Mouse (Mus musculus): ENCODE measurements around the gene Shld2. TPM values are rescaled to one million over a fixed set of nuclear protein-coding genes. Genes with fewer than 3 reads are reported as not detected.
A peak's percentile ranks its signal among the peaks of the same experiment; 100 is the strongest.
"Not testable (repeated sequence)": the region's sequence is repeated elsewhere in the genome, so short reads cannot be mapped to it uniquely, and the experiment has no call there.

Shld2 gene
- polyA plus RNA-seq, 1 experiment from 2014 or later, result 5.9 TPM

DNA sequence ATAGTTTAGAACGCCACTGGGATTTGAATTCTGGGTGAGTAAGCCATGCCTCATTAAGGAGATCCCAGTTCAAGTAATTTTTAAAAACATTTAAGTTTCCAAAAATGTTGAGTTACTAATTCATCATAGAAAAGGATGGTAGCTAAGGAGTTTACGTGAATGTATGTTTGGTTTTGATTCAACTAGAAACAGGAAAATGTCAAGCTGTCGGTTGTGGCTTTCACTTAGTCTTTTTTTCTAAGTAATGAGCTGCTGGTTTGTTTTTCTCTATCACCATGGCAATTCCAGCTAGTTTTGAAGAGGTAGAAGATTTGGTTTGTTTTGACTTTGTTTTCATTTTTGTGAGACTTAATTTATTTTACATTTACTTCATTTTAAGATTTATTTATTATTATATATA, 7.1 kb upstream of the Shld2 start:
- Histone ChIP-seq H3K27ac (replicated peaks) (no peak overlapping the region), H3K36me3 (peaks cover 41% of the 10 kb centered on the region), H3K9me3 (no peaks in the 10 kb centered on the region), H3K4me1 (peaks cover 14% of the 10 kb centered on the region), H3K27me3 (replicated peaks) (no peaks in the 10 kb centered on the region), H3K9ac (no peak overlapping the region), H3K4me2 (no peak overlapping the region), H3K4me3 (no peak overlapping the region)
- 85% methylated on average over 3 of the region's 3 CpGs for WGBS
- no peak for ATAC-seq (ENCODE audit: extremely low read depth, insufficient number of reproducible peaks, low FRiP score, low TSS enrichment)

DNA sequence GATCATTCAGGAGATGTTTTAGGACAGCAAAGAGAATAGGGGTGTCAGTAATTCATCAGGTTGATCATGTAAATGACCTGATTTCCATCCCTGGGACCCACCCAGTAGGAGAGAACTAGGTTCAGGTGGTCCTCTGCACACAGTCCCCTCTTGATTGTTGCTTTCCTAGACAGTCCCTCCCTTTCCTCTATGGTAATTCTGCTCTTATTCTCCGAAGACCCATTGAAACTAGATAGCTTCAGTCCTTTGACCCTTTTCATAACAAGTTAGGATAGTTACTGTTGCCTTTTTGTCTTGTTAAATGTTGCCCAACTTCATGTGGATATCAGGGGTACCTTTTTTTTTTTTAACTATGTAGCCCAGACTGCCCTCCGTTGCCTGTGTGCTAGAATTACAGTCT, 6.1 kb upstream of the Shld2 start:
- no peak overlapping the region for H3K27ac ChIP-seq (replicated peaks)
- ATAC-seq (ENCODE audit: extremely low read depth, insufficient number of reproducible peaks, low FRiP score, low TSS enrichment), result no peak
- H3K4me2 ChIP-seq, result no peak overlapping the region
- no peaks in the 10 kb centered on the region for H3K9me3 ChIP-seq
- 93% methylated on average over 2 of the region's 2 CpGs for WGBS
- H3K27me3 ChIP-seq (replicated peaks), result no peaks in the 10 kb centered on the region
- no peak overlapping the region for H3K4me3 ChIP-seq
- H3K36me3 ChIP-seq, result peaks cover 36% of the 10 kb centered on the region
- peaks cover 23% of the 10 kb centered on the region for H3K4me1 ChIP-seq
- no peak overlapping the region for H3K9ac ChIP-seq

DNA sequence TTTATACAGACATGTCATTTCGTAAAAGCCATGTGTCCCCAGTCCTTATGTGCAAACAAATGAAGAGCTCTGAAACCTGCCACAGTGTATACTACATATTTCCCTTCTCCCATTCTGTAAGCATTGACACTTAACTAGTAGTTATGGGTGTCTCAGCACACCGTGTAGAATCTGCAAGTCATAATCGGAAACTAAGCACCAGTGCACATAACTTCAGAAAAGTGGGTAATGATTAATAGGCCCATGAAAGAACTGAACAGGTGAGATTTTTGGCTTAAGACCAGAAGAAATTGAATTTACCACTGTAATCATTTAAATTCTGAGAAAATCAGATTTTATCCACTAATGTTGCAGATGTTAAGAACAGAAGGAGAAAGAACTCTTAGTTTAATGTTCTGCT, 4.5 kb upstream of the Shld2 start:
- Histone ChIP-seq H3K4me1 (peaks cover 24% of the 10 kb centered on the region), H3K9ac (no peak overlapping the region), H3K9me3 (no peaks in the 10 kb centered on the region), H3K36me3 (peaks cover 23% of the 10 kb centered on the region), H3K4me3 (no peak overlapping the region), H3K27me3 (replicated peaks) (no peaks in the 10 kb centered on the region), H3K27ac (replicated peaks) (no peak overlapping the region), H3K4me2 (no peak overlapping the region)
- 85% methylated on average over 3 of the region's 3 CpGs for WGBS
- no peak for ATAC-seq (ENCODE audit: extremely low read depth, insufficient number of reproducible peaks, low FRiP score, low TSS enrichment)

DNA sequence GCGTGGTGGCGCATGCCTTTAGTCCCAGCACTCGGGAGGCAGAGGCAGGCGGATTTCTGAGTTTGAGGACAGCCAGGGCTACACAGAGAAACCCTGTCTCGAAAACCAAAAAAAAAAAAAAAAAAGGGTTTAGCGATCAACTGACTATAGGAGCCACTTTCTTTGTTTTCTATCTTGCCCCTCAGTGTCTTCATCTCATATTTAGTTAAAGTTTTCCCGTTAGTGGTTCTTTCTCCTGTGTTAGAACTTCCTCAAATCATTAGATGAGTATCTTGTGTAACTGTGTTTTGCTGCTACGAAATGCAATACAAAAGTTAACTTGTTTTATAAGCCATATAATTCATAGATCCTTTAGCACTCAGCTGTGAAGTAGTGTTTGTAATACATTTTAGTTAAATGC, 4.1 kb upstream of the Shld2 start:
- Histone ChIP-seq H3K4me1 (peaks cover 28% of the 10 kb centered on the region), H3K36me3 (peaks cover 19% of the 10 kb centered on the region)
- not testable (repeated sequence) for H3K27ac ChIP-seq (replicated peaks); H3K27me3 ChIP-seq (replicated peaks); H3K4me2 ChIP-seq; H3K9ac ChIP-seq; H3K9me3 ChIP-seq; H3K4me3 ChIP-seq; ATAC-seq (ENCODE audit: extremely low read depth, insufficient number of reproducible peaks, low FRiP score, low TSS enrichment)
- 84% methylated on average over 8 of the region's 8 CpGs for WGBS

DNA sequence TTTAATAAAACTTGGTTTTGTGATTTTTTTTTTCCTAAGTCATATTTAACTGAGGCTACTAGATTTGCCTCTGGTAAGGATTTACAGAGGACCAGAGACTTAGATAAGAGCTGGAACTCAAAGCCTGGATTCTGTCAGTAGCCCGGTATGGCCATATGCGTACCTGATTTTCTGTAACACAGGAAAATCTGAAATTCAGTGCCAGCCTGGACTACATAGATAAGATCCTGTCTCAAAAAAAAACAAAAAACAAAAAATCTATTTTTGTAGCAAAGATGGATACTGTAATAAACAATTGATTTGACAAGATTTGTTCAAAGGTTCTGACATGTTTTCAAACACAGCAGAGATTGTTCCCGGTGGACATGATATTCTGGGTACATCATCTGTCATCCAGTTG, 3.3 kb upstream of the Shld2 start:
- H3K4me3 ChIP-seq, result no peak overlapping the region

DNA sequence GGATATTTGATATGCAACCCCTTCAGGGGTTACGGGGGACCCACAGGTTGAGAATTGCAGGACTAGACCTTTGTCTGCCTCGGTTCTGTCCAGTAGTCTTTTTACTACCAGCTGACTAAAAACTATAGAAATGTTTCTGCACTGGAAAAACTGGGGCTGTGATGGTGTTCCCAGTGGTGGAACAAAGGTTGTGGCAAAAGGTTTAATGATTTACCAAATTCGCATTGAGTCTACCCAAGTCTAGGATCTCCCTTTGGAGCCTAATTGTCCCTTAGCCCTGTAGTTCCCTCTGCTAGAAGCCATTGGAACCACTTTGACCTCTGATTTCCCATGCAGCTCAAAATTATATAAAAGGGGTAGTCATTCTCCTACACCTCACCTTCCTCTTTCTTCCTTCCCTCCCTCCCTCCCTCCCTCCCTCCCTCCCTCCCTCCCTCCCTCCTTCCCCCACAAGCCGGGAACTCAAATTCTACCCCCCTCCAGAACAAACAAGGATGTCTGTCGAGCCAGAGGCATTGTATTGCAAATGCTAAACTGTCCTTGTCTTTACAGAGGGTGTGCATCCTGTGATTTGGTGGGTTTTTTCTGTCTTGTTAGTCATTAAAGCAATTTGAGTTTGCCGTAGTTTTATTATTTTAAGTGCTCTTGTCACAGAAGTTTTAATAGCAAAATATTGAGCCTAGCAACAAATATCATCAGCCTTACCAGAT, 2.2 kb upstream of the Shld2 start:
- no peaks in the 10 kb centered on the region for H3K9me3 ChIP-seq
- H3K36me3 ChIP-seq, result peaks cover 12% of the 10 kb centered on the region
- peak overlapping the region; percentile 86 for H3K4me2 ChIP-seq
- H3K9ac ChIP-seq, result peak overlapping the region; percentile 96
- ATAC-seq (ENCODE audit: extremely low read depth, insufficient number of reproducible peaks, low FRiP score, low TSS enrichment), result no peak
- no peak overlapping the region for H3K27ac ChIP-seq (replicated peaks)
- peak overlapping the region; percentile 86 for H3K4me3 ChIP-seq
- 33% methylated on average over 5 of the region's 6 CpGs for WGBS
- H3K27me3 ChIP-seq (replicated peaks), result no peaks in the 10 kb centered on the region
- peaks cover 31% of the 10 kb centered on the region for H3K4me1 ChIP-seq

More for the DNA sequence above, 3.3 kb upstream of the Shld2 start:
- H3K4me2 ChIP-seq, result peak overlapping the region; percentile 86
- peaks cover 31% of the 10 kb centered on the region for H3K4me1 ChIP-seq
- no peak for ATAC-seq (ENCODE audit: extremely low read depth, insufficient number of reproducible peaks, low FRiP score, low TSS enrichment)
- H3K27me3 ChIP-seq (replicated peaks), result no peaks in the 10 kb centered on the region
- no peak overlapping the region for H3K9ac ChIP-seq
- no peak overlapping the region for H3K27ac ChIP-seq (replicated peaks)
- H3K9me3 ChIP-seq, result no peaks in the 10 kb centered on the region
- peaks cover 14% of the 10 kb centered on the region for H3K36me3 ChIP-seq
- 49% methylated on average over 3 of the region's 3 CpGs for WGBS

DNA sequence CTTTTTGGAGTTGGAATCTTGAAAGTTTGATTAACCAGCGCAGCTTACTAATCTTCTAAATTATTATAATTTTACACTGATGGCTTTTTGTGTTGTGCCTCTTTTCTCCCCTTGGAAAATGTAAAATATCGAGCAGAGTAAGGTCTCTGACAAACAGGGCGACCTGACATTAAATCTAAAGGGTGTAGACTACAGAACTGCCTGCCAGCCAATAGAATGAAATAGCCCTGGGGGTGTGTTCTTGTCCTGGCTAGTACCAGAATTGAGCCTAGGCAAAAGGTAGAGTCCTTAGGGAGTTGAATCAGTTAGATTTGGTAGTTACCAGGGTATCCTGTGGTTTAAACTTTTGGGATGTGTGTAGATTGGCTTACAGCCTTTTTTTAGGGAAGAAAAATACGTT, 1.4 kb upstream of the Shld2 start:
- Histone ChIP-seq H3K36me3 (peaks cover 7% of the 10 kb centered on the region; the same call in 1 of the 2 replicates), H3K4me2 (peak overlapping the region; percentile 86), H3K9ac (peak overlapping the region; percentile 96), H3K27ac (replicated peaks) (peak overlapping the region; percentile 97), H3K27me3 (replicated peaks) (no peaks in the 10 kb centered on the region), H3K4me1 (peaks cover 31% of the 10 kb centered on the region), H3K4me3 (peak overlapping the region; percentile 86), H3K9me3 (no peaks in the 10 kb centered on the region)
- ATAC-seq (ENCODE audit: extremely low read depth, insufficient number of reproducible peaks, low FRiP score, low TSS enrichment), result no peak
- 3% methylated on average over 4 of the region's 4 CpGs for WGBS

DNA sequence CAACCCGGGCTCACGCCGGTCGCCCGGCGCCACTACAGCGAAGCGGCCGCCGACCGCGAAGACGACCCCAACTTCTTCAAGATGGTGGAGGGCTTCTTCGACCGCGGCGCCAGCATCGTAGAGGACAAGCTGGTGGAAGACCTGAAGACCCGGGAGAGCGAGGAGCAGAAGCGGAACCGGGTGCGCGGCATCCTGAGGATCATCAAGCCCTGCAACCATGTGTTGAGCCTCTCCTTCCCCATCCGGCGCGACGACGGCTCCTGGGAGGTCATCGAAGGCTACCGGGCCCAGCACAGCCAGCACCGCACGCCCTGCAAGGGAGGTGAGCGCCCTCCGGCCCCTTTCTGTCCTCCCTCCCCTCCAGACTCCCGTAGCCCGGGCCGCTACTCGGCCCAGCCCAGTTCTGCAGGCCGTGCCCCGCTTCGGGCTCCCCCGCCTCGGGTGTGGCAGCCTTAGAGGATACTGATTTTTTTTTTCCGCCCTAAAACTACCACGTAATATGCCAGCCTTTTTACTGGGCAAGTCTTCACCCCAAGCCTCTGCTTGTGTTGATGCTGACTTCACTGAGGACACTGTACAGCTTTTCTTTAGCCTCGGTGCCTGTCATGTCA, 833 bp upstream of the Shld2 start:
- under 1% methylated on average over 47 of the region's 47 CpGs for WGBS
- Histone ChIP-seq H3K4me3 (peak overlapping the region; percentile 86), H3K36me3 (peaks cover 7% of the 10 kb centered on the region; the same call in 1 of the 2 replicates), H3K9me3 (no peaks in the 10 kb centered on the region), H3K4me1 (peaks cover 31% of the 10 kb centered on the region), H3K9ac (peak overlapping the region; percentile 96), H3K4me2 (peak overlapping the region; percentile 86), H3K27me3 (replicated peaks) (no peaks in the 10 kb centered on the region), H3K27ac (replicated peaks) (peak overlapping the region; percentile 97)
- ATAC-seq (ENCODE audit: extremely low read depth, insufficient number of reproducible peaks, low FRiP score, low TSS enrichment), result 0 out of 2 replicates have a peak, but pooled peaks have one; percentile 18

DNA sequence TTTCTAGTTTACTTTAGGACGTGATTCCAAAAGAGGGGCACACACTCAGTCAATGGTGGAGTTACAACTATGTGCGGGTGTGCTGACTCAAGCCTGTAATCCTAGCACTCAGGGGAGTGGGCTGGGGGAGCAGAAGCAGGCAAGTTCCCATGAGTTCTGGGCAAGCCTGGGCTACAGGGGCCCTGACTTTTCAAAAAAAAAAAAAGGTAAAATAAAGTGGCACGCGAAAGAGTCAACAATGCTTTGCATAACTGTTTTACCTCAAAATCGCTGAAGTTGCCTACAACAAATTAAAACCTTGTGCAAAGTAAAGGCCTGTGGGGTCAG, 423 bp downstream of the Shld2 start:
- Histone ChIP-seq H3K36me3 (peaks cover 7% of the 10 kb centered on the region; the same call in 1 of the 2 replicates), H3K4me1 (peaks cover 31% of the 10 kb centered on the region), H3K4me2 (peak overlapping the region; percentile 86), H3K4me3 (peak overlapping the region; percentile 86), H3K9ac (peak overlapping the region; percentile 83), H3K27ac (replicated peaks) (peak overlapping the region; percentile 97), H3K9me3 (no peaks in the 10 kb centered on the region), H3K27me3 (replicated peaks) (no peaks in the 10 kb centered on the region)
- WGBS, result 11% methylated on average over 5 of the region's 5 CpGs
- no peak for ATAC-seq (ENCODE audit: extremely low read depth, insufficient number of reproducible peaks, low FRiP score, low TSS enrichment)

DNA sequence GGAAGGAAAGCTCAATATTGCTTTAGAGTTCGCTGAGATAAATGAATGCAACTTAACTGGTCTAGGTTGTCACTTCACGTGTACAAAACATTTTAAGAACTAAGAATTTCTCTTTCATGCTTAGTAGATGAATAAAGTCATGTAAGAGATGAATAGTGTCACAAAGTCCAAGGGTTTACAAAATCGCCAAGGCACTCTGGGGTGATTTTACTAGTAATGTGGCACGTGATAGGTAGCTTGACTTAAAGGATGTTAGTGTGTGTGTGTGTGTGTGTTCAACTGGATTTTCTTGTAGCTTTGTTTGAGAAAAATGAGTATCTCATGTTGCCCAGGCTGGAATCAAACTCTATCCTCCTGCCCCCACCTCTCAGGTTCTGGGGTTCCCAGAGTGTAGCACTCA, 1.0 kb downstream of the Shld2 start:
- Histone ChIP-seq H3K4me1 (peaks cover 31% of the 10 kb centered on the region), H3K27ac (replicated peaks) (peak overlapping the region; percentile 97; the same call in 1 of the 2 replicates), H3K36me3 (peaks cover 7% of the 10 kb centered on the region; the same call in 1 of the 2 replicates), H3K9me3 (no peaks in the 10 kb centered on the region), H3K27me3 (replicated peaks) (no peaks in the 10 kb centered on the region), H3K4me2 (peak overlapping the region; percentile 86), H3K9ac (peak overlapping the region; percentile 83), H3K4me3 (peak overlapping the region; percentile 86)
- ATAC-seq (ENCODE audit: extremely low read depth, insufficient number of reproducible peaks, low FRiP score, low TSS enrichment), result no peak
- WGBS, result 78% methylated on average over 4 of the region's 4 CpGs

DNA sequence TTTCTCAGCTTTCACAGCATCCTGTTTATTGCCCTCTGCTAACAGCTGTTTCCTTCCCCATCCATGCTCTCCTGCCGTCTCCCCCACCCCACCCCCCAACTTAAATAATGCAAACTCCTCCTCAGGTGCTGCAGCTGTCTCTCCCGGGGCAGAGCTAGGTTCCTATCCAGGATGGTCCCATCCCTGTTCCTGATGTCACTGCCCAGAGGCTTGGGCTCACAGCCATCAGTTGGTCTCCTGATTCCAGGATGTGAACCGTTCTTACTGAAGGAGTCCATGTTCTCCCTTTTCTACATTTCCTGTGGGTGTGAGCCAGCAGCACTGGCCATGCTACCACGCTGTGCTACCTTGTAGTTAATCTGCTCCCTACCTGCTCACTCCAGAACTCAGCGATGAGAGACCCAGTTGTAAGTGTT, 7.0 kb downstream of the Shld2 start:
- no peak overlapping the region for H3K9ac ChIP-seq
- H3K27me3 ChIP-seq (replicated peaks), result no peaks in the 10 kb centered on the region
- ATAC-seq (ENCODE audit: extremely low read depth, insufficient number of reproducible peaks, low FRiP score, low TSS enrichment), result no peak
- H3K36me3 ChIP-seq, result peaks cover 10% of the 10 kb centered on the region; the same call in 1 of the 2 replicates
- no peak overlapping the region for H3K4me3 ChIP-seq
- H3K4me1 ChIP-seq, result peaks cover 13% of the 10 kb centered on the region
- H3K9me3 ChIP-seq, result no peaks in the 10 kb centered on the region
- 31% methylated on average over 5 of the region's 5 CpGs for WGBS
- no peak overlapping the region for H3K27ac ChIP-seq (replicated peaks)
- no peak overlapping the region for H3K4me2 ChIP-seq

Data from heart, embryonic 13.5 days (tissue).